Mouse (Mus musculus) ES-E14 (cell line): ENCODE data around the gene Ethe1. TPM values are rescaled to one million over a fixed set of nuclear protein-coding genes. Genes with fewer than 3 reads are reported as not detected.
A peak's percentile ranks its signal among the peaks of the same experiment; 100 is the strongest.

Experiments used
- DNase-seq: peaks from one replicate; pipeline ENCODE4 v3.0.0-alpha.2; 2013; ENCODE audit warnings: low read depth, low spot score
- H3K27ac ChIP-seq: 2 replicates; pipeline ENCODE4 v1.5.1; 2012; ENCODE audit warnings: low read depth, mild to moderate bottlenecking, low read length, moderate library complexity, mixed read lengths; ENCODE audit not compliant: poor library complexity, insufficient read depth, severe bottlenecking
- H3K36me3 ChIP-seq: 2 replicates; pipeline ENCODE4 v1.6.1; 2012; ENCODE audit warnings: mild to moderate bottlenecking, low read length, moderate library complexity, mixed read lengths; ENCODE audit not compliant: control insufficient read depth, poor library complexity, insufficient read depth, severe bottlenecking
- H3K4me1 ChIP-seq, 2 experiments: fragments of 150-350 bp in 1 of 2; sonication (generic) in 1 of 2; 2 replicates each; pipeline ENCODE4 v1.6.1; 2012; ENCODE audit warnings: low read length in 2 of 2, mild to moderate bottlenecking in 1 of 2, mixed read lengths in 1 of 2; ENCODE audit not compliant: control insufficient read depth in 2 of 2, insufficient read depth in 2 of 2, poor library complexity in 1 of 2
- H3K4me3 ChIP-seq, 2 experiments: fragments of 150-350 bp in 1 of 2; sonication (generic) in 1 of 2; 2 replicates each; pipeline ENCODE4 v1.5.1; 2012; ENCODE audit warnings: low read length in 2 of 2, low read depth in 1 of 2, mild to moderate bottlenecking in 1 of 2, mixed read lengths in 1 of 2; ENCODE audit not compliant: insufficient read depth in 1 of 2, poor library complexity in 1 of 2, severe bottlenecking in 1 of 2
- H3K9ac ChIP-seq: 2 replicates; pipeline ENCODE4 v1.6.1; 2012; ENCODE audit warnings: low read depth, mild to moderate bottlenecking, low read length, mixed read lengths; ENCODE audit not compliant: poor library complexity, insufficient read depth, severe bottlenecking
- H3K9me3 ChIP-seq: fragments of 150-350 bp; sonication (generic); 2 replicates; pipeline ENCODE4 v1.6.1; 2012; ENCODE audit warnings: low read depth, mild to moderate bottlenecking, low read length; ENCODE audit not compliant: control insufficient read depth, insufficient read depth
- CHD2 ChIP-seq: IDR thresholded peaks from 2 replicates; pipeline ENCODE4 v1.6.1; 2014; ENCODE audit warnings: mild to moderate bottlenecking, low read depth, low read length, inconsistent platforms
- HCFC1 ChIP-seq: IDR thresholded peaks from 2 replicates; pipeline ENCODE4 v1.6.1; 2012; ENCODE audit warnings: low read length, inconsistent platforms, borderline replicate concordance; ENCODE audit not compliant: insufficient read depth
- MAFK ChIP-seq: IDR thresholded peaks from 2 replicates; pipeline ENCODE4 v1.6.1; 2014; ENCODE audit warnings: mild to moderate bottlenecking, low read depth, low read length, inconsistent platforms; ENCODE audit not compliant: insufficient read depth
- ZC3H11A ChIP-seq: IDR thresholded peaks from 2 replicates; pipeline ENCODE4 v1.6.1; 2012; ENCODE audit warnings: low read depth, mild to moderate bottlenecking, inconsistent platforms, low read length, borderline replicate concordance
- ZNF384 ChIP-seq: IDR thresholded peaks from 2 replicates; pipeline ENCODE4 v1.6.1; 2012; ENCODE audit warnings: low read depth, low read length, inconsistent platforms
- in situ Hi-C, 2 experiments: fragments of 600-800 bp; cut with MboI; formaldehyde crosslinking; loops; one replicate each; pipeline ENCODE4 v1.15.1; 2025; ENCODE audit warnings: low sequenced_read_pairs in 2 of 2, inconsistent platforms in 1 of 2; ENCODE audit not compliant: unreplicated experiment in 2 of 2
- total RNA-seq: library from RNA; depleted of rRNA; stranded (reverse); fragments of 300-350 nt; gene quantifications from 2 replicates; pipeline ENCODE4 v1.2.3, GENCODE M21; 2012

Gene Ethe1
- total RNA-seq, 1 experiment = 14.7 TPM

- in situ Hi-C loops = loop anchor here in 1 of 2 experiments (25.0 kb wide), 1 partner anchor 341 kb away; the partner anchor contains the start of gene Rabac1
These were observed 33.9 kb downstream of the Ethe1 start for GRCm38 (mm10) chr7:24621193-24621592.

GRCm38 (mm10) chr7:24622967-24623366 lies 35.6 kb downstream of the Ethe1 start:
- Histone ChIP-seq H3K9ac (no peak overlapping the region), H3K4me1 (peaks cover 0 to 6% of the 10 kb centered on the region in 2 experiments; a peak in 2 of 4 replicates), H3K27ac (no peak overlapping the region), H3K4me3 (no peak overlapping the region), H3K36me3 (no peaks in the 10 kb centered on the region; the same call in 1 of the 2 replicates), H3K9me3 (no peaks in the 10 kb centered on the region)
- no peak for TF ChIP-seq ZC3H11A
- no peak for TF ChIP-seq ZNF384
- TF ChIP-seq CHD2 = no peak
- TF ChIP-seq HCFC1 = no peak
- no peak for TF ChIP-seq MAFK
- no peak for DNase-seq
- in situ Hi-C loops = loop anchor here in 1 of 2 experiments (25.0 kb wide), 1 partner anchor 339 kb away; the partner anchor contains the start of gene Rabac1

More at GRCm38 (mm10) chr7:24621193-24621592, 33.9 kb downstream of the Ethe1 start:
- DNase-seq = no peak
- Histone ChIP-seq H3K4me1 (peaks cover 0 to 6% of the 10 kb centered on the region in 2 experiments; a peak in 2 of 4 replicates), H3K4me3 (no peak overlapping the region), H3K9me3 (no peaks in the 10 kb centered on the region), H3K9ac (no peak overlapping the region), H3K36me3 (no peaks in the 10 kb centered on the region; the same call in 1 of the 2 replicates), H3K27ac (no peak overlapping the region)
- TF ChIP-seq ZC3H11A (no peak), MAFK (no peak), HCFC1 (no peak), CHD2 (no peak), ZNF384 (no peak)

- H3K9me3 ChIP-seq = no peaks in the 10 kb centered on the region
- TF ChIP-seq ZC3H11A (no peak), MAFK (no peak), ZNF384 (no peak), CHD2 (0 out of 2 replicates have a peak, but pooled peaks have one; percentile 13)
- in situ Hi-C loops = no loop called here
- no peak overlapping the region; the same call in 1 of the 2 replicates for H3K27ac ChIP-seq
- peak; percentile 79 for DNase-seq
- H3K9ac ChIP-seq = peak overlapping the region; percentile 68
- peak overlapping the region; percentile 11 to 43; a peak in 2 of 4 replicates for H3K4me3 ChIP-seq
- peaks cover 2 to 19% of the 10 kb centered on the region in 2 experiments; a peak in 2 of 4 replicates for H3K4me1 ChIP-seq
- no peaks in the 10 kb centered on the region for H3K36me3 ChIP-seq
These were observed 41.6 kb downstream of the Ethe1 start for GRCm38 (mm10) chr7:24628685-24629610.

GRCm38 (mm10) chr7:24629672-24630071 lies 42.3 kb downstream of the Ethe1 start:
- no peak for DNase-seq
- Histone ChIP-seq H3K4me3 (no peak overlapping the region), H3K27ac (no peak overlapping the region), H3K36me3 (no peaks in the 10 kb centered on the region), H3K9me3 (no peaks in the 10 kb centered on the region), H3K4me1 (peaks cover 2 to 19% of the 10 kb centered on the region in 2 experiments; a peak in 2 of 4 replicates), H3K9ac (no peak overlapping the region)
- TF ChIP-seq MAFK (no peak), ZC3H11A (no peak), ZNF384 (no peak), CHD2 (no peak), HCFC1 (no peak)
- in situ Hi-C loops = no loop called here
